Mouse (Mus musculus): ENCODE data around the gene Cpxm2. TPM values are rescaled to one million over a fixed set of nuclear protein-coding genes. Genes with fewer than 3 reads are reported as not detected.

The Cpxm2 gene
- polyA plus RNA-seq, 1 experiment, result 5.8 TPM

DNA sequence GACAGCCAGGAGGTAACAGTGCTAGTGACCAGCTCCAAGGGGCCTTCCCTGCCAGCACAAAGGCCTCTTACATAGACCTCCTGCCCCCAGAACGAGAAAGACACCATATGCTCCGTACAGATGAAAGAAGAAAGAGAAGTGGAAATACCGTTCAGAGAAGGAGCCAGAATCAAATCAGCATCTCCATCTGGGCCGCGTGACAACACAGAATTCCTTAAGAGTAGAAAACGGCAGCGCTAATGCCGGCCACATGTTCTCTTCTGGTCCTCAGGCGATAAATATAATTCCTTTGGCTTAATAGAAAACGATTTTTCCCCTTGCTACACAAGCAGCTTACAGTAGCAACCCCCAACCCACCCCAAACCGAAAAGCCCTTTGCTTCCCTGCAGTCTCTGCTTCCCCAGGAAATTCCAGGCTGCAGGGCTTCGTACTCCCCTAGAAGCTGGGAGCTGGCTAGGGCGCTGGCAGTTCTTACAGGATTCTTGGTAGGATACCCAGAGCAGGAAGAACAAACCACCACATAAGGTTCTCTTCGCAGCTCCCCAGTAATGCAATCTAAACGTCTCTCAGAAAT, 9.2 kb downstream of the Cpxm2 start:
- no peak for TF ChIP-seq POLR2A (IDR thresholded peaks at IDR 0.05; ENCODE audit: low read depth, low read length)
- TF ChIP-seq CTCF (IDR thresholded peaks at IDR 0.05; ENCODE audit: extremely low read depth, insufficient read depth, insufficient read length, insufficient replicate concordance), result no peak
- Histone ChIP-seq H3K36me3 (ENCODE audit: control insufficient read depth, insufficient read depth, low read length) (no peaks in the 10 kb centered on the region), H3K27me3 (ENCODE audit: control insufficient read depth, insufficient read depth, low read length) (no peaks in the 10 kb centered on the region), H3K27ac (ENCODE audit: insufficient read depth, low read length) (no peak overlapping the region), H3K4me1 (ENCODE audit: control insufficient read depth, insufficient read depth, insufficient read length) (no peaks in the 10 kb centered on the region), H3K4me3 (ENCODE audit: extremely low read depth, insufficient read depth, insufficient read length) (no peak overlapping the region)
- DNase-seq (ENCODE audit: low read depth in 1 of 2, low spot score in 2 of 2), result no peak
- 83% methylated on average over 15 of the region's 15 CpGs for WGBS

DNA sequence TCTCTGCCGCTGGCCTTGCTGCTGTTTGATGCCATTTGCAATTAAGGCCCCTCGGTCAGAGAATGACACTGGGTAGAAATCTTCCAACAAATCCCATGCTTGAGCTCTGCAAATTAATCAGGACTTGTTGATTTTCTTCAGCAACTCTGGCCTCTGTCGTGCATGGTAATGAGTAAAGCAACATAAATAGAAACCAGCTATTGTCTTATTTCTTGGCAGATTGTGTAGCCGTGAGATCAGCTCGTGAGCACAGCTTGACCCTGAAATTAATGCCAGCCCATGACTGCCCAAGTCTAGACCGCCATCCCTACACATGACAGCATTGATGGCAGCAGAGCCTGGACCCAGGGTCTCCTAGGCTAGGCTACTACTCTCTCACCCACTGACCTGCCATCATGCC, 25.9 kb downstream of the Cpxm2 start:
- Histone ChIP-seq H3K36me3 (ENCODE audit: control insufficient read depth, insufficient read depth, low read length) (no peaks in the 10 kb centered on the region), H3K27me3 (ENCODE audit: control insufficient read depth, insufficient read depth, low read length) (no peaks in the 10 kb centered on the region), H3K4me3 (ENCODE audit: extremely low read depth, insufficient read depth, insufficient read length) (no peak overlapping the region), H3K27ac (ENCODE audit: insufficient read depth, low read length) (no peak overlapping the region), H3K4me1 (ENCODE audit: control insufficient read depth, insufficient read depth, insufficient read length) (no peaks in the 10 kb centered on the region)
- DNase-seq (ENCODE audit: low read depth in 1 of 2, low spot score in 2 of 2), result no peak
- WGBS, result 85% methylated on average over 6 of the region's 6 CpGs
- TF ChIP-seq CTCF (IDR thresholded peaks at IDR 0.05; ENCODE audit: extremely low read depth, insufficient read depth, insufficient read length, insufficient replicate concordance) (no peak), POLR2A (IDR thresholded peaks at IDR 0.05; ENCODE audit: low read depth, low read length) (no peak)

- WGBS, result 75% methylated on average over 7 of the region's 7 CpGs
- Histone ChIP-seq H3K27ac (ENCODE audit: insufficient read depth, low read length) (no peak overlapping the region), H3K4me1 (ENCODE audit: control insufficient read depth, insufficient read depth, insufficient read length) (no peaks in the 10 kb centered on the region), H3K36me3 (ENCODE audit: control insufficient read depth, insufficient read depth, low read length) (no peaks in the 10 kb centered on the region), H3K4me3 (ENCODE audit: extremely low read depth, insufficient read depth, insufficient read length) (no peak overlapping the region), H3K27me3 (ENCODE audit: control insufficient read depth, insufficient read depth, low read length) (no peaks in the 10 kb centered on the region)
- TF ChIP-seq CTCF (IDR thresholded peaks at IDR 0.05; ENCODE audit: extremely low read depth, insufficient read depth, insufficient read length, insufficient replicate concordance) (no peak), POLR2A (IDR thresholded peaks at IDR 0.05; ENCODE audit: low read depth, low read length) (no peak)
- no peak for DNase-seq (ENCODE audit: low read depth in 1 of 2, low spot score in 2 of 2)
Measured at GRCm38 (mm10) chr7:132124948-132125347, 29.6 kb downstream of the Cpxm2 start.

- Histone ChIP-seq H3K27ac (ENCODE audit: insufficient read depth, low read length) (no peak overlapping the region), H3K27me3 (ENCODE audit: control insufficient read depth, insufficient read depth, low read length) (no peaks in the 10 kb centered on the region), H3K4me3 (ENCODE audit: extremely low read depth, insufficient read depth, insufficient read length) (no peak overlapping the region), H3K36me3 (ENCODE audit: control insufficient read depth, insufficient read depth, low read length) (no peaks in the 10 kb centered on the region), H3K4me1 (ENCODE audit: control insufficient read depth, insufficient read depth, insufficient read length) (no peaks in the 10 kb centered on the region)
- no peak for DNase-seq (ENCODE audit: low read depth in 1 of 2, low spot score in 2 of 2)
- 83% methylated on average over 7 of the region's 7 CpGs for WGBS
- TF ChIP-seq POLR2A (IDR thresholded peaks at IDR 0.05; ENCODE audit: low read depth, low read length), result no peak
- TF ChIP-seq CTCF (IDR thresholded peaks at IDR 0.05; ENCODE audit: extremely low read depth, insufficient read depth, insufficient read length, insufficient replicate concordance), result no peak
Measured at GRCm38 (mm10) chr7:132123211-132123610, 31.3 kb downstream of the Cpxm2 start.

- TF ChIP-seq CTCF (IDR thresholded peaks at IDR 0.05; ENCODE audit: extremely low read depth, insufficient read depth, insufficient read length, insufficient replicate concordance) (no peak), POLR2A (IDR thresholded peaks at IDR 0.05; ENCODE audit: low read depth, low read length) (no peak)
- no peaks in the 10 kb centered on the region for H3K27me3 ChIP-seq (ENCODE audit: control insufficient read depth, insufficient read depth, low read length)
- H3K4me3 ChIP-seq (ENCODE audit: extremely low read depth, insufficient read depth, insufficient read length), result no peak overlapping the region
- 87% methylated on average over 4 of the region's 4 CpGs for WGBS
- H3K4me1 ChIP-seq (ENCODE audit: control insufficient read depth, insufficient read depth, insufficient read length), result no peaks in the 10 kb centered on the region
- no peaks in the 10 kb centered on the region for H3K36me3 ChIP-seq (ENCODE audit: control insufficient read depth, insufficient read depth, low read length)
- H3K27ac ChIP-seq (ENCODE audit: insufficient read depth, low read length), result no peak overlapping the region
- DNase-seq (ENCODE audit: low read depth in 1 of 2, low spot score in 2 of 2), result no peak
Measured at GRCm38 (mm10) chr7:132119817-132120216, 34.7 kb downstream of the Cpxm2 start.

DNA sequence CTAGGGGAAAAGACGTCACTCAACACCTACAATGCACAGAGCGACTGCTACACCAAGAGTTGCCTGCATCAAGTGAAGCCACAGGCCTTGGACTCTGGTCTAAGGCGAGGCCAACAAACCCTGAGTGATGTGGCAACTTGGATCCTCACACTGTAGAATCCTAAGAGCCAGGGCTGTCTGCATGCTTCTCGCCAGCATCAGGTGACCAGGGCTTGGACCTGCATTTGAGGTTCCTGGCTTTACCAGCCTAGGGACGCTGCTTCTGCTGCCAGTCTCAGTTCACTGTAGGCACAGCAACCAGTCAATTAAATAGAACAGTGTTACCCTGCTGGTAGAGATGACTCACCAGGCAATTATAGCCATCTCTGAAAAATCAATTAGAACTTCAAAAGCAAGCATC, 42.8 kb downstream of the Cpxm2 start:
- H3K36me3 ChIP-seq (ENCODE audit: control insufficient read depth, insufficient read depth, low read length), result no peaks in the 10 kb centered on the region
- no peaks in the 10 kb centered on the region for H3K27me3 ChIP-seq (ENCODE audit: control insufficient read depth, insufficient read depth, low read length)
- no peaks in the 10 kb centered on the region for H3K4me1 ChIP-seq (ENCODE audit: control insufficient read depth, insufficient read depth, insufficient read length)
- WGBS, result 73% methylated on average over 5 of the region's 5 CpGs
- no peak for DNase-seq (ENCODE audit: low read depth in 1 of 2, low spot score in 2 of 2)
- TF ChIP-seq CTCF (IDR thresholded peaks at IDR 0.05; ENCODE audit: extremely low read depth, insufficient read depth, insufficient read length, insufficient replicate concordance) (no peak), POLR2A (IDR thresholded peaks at IDR 0.05; ENCODE audit: low read depth, low read length) (no peak)
- no peak overlapping the region for H3K27ac ChIP-seq (ENCODE audit: insufficient read depth, low read length)
- H3K4me3 ChIP-seq (ENCODE audit: extremely low read depth, insufficient read depth, insufficient read length), result no peak overlapping the region

DNA sequence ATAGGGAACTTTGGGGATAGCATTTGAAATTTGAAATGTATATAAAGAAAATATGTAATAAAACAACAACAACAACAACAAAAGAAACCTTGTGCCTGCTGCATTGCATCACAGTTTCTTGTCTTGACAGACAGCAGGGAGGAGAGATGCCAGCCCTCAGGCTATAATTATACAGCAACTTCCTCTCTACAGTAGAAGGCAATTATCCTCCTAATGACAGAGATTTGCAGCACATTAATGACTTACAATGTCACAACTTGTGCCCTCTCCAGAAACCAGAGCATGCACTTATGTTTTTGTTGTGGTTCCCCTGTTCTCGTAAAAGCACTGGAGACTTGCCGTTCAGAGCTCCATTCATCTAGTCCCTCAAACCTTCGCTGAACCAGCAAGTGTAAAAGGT, 44.2 kb downstream of the Cpxm2 start:
- 82% methylated on average over 3 of the region's 3 CpGs for WGBS
- no peak for DNase-seq (ENCODE audit: low read depth in 1 of 2, low spot score in 2 of 2)
- Histone ChIP-seq H3K4me1 (ENCODE audit: control insufficient read depth, insufficient read depth, insufficient read length) (no peaks in the 10 kb centered on the region), H3K27ac (ENCODE audit: insufficient read depth, low read length) (no peak overlapping the region), H3K36me3 (ENCODE audit: control insufficient read depth, insufficient read depth, low read length) (no peaks in the 10 kb centered on the region), H3K27me3 (ENCODE audit: control insufficient read depth, insufficient read depth, low read length) (no peaks in the 10 kb centered on the region), H3K4me3 (ENCODE audit: extremely low read depth, insufficient read depth, insufficient read length) (no peak overlapping the region)
- no peak for TF ChIP-seq CTCF (IDR thresholded peaks at IDR 0.05; ENCODE audit: extremely low read depth, insufficient read depth, insufficient read length, insufficient replicate concordance)
- TF ChIP-seq POLR2A (IDR thresholded peaks at IDR 0.05; ENCODE audit: low read depth, low read length), result no peak

Measured in spleen, adult 2 months (tissue).